Mouse (Mus musculus): ENCODE measurements around the gene Wasl. TPM values are rescaled to one million over a fixed set of nuclear protein-coding genes. Genes with fewer than 3 reads are reported as not detected.
A peak's percentile ranks its signal among the peaks of the same experiment; 100 is the strongest.

Gene Wasl
- total RNA-seq, 1 experiment from 2014 or later, result 70.6 TPM

GRCm38 (mm10) chr6:24645346-24646053 lies 19.3 kb downstream of the Wasl start:
- no peak for DNase-seq

DNA sequence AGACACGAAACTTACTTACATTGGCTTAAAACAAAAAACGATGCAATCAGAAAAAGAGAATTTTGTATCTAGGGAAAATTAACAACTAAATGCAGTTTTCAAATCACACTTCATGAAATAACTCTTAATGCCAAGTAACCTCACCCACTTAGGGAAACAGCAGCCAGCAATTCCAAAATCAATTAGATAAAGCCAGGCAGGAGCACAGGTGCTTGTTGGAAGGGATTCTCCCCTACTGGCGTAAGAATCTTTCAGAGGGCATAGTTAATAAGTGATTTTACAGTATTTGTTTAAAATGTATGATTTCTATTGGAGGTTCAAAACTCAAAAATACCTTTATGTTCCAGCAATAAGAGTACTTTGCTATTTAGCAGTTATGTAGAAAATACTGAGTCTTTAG lies 21.8 kb downstream of the Wasl start:
- DNase-seq, result no peak

DNA sequence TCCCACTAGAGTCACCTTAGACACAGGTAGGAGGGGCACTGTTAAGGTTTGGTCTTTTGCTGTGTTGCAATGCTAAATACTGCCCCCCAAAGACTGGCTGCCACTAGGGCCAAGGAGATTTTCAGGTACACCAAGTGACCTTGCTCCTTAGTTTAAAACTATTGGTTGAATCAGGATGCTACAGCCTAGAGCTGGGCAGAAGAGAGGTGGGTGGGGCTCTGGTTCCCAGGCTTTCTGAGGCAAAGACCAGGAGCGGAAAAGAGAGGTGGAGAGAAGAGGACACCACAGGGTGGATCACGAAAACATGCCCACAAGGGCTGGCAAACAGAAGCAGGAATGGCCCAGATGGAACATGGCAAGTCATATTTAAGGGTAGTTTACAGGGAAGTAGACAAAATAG lies 22.6 kb downstream of the Wasl start:
- no peak for DNase-seq

GRCm38 (mm10) chr6:24641286-24641685 lies 23.5 kb downstream of the Wasl start:
- no peak for DNase-seq

GRCm38 (mm10) chr6:24635814-24636213 lies 29.0 kb downstream of the Wasl start:
- DNase-seq, result no peak

DNA sequence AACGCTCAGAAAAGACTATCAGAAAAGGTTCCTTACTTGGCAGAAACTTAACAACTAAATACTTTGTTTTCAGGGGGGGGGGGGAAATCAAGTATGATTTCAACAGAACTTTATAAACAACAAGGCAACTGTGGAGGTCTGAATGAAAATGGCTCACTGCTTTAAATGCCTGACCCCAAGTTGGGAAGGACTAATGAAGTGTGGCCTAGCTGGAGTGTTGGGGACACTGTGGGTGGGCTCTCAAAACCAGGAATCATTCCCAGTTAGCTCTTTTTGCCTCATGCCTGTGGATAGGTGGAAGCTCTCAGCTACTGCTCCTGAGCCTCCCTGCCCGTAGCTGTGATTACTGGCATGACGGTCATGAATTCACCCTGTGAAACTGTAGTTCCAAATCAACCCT lies 30.7 kb downstream of the Wasl start:
- DNase-seq, result no peak

DNA sequence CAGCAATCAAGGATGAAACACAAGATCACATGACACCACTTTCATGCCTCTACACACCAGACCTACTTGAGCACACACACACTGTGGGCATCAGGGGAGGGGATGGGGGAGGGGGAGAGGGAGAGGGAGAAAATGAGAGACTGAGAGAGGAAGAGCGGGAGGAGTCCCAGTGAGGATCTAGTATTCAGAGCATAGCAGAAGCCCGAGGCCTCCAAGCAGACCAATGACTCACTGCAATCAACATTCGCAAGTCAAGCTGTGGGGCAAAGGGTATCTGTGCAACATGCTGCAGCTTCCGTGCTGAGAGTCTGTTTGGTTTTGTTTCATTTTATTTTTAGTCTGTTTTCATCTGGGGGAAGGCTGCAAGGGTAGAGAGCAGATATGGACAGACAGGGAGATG lies 32.7 kb downstream of the Wasl start:
- peak; percentile 20 for DNase-seq

DNA sequence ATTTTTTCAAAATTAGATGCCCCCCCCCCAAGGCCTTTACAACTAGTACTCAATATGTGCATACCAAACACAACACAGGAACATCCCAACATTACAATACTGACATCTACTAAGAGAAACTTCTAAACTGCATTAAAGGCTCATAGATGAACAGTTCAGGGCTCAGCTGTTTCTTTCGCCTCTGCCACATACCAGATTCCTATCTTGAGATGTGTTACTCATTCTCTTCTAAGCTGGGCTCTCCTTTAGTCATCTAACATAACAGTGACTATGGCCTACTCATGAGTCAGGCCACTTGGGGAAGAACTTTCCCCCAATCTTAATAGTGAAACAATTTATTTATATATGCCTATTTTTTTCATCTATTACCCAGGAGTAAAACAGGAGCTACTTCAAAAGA lies 36.3 kb downstream of the Wasl start:
- no peak for DNase-seq

DNA sequence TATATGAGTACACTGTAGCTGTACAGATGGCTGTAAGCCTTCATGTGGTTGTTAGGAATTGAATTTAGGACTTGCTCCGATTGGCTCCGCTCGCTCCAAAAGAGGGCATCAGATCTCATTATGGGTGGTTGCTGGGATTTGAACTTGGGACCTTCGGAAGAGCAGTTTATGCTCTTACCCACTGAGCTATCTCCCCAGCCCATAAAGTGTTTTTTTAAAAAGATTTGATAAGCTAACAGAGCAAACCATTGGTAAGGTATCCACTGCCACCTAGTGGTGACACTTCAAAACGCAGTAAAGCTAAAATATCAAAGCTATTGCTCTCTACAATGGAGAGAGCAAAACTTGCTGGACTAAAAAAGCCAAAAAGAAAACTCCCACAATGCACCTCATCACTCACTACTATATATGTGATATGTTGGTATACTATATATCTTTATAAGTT lies 37.2 kb downstream of the Wasl start:
- DNase-seq, result no peak

DNA sequence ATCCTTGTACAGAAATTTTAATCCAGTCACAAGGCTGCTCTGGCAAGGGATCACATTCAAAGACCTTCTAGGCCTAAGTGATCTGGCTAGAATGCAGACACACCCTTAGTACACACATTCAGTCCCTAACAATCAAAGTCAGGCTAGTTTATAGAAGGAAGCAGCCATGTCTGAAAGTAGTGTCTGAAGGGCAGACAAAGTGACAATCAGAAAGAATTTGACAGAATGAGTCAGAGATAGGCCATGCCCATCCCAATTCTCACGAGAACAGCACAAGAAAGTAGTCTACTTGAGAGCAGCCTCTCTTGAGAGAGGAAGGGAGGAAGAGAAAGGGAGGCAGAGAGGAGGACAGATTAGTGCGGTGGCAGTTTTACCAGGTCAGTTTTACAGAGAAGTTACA lies 42.7 kb downstream of the Wasl start:
- DNase-seq, result no peak

DNA sequence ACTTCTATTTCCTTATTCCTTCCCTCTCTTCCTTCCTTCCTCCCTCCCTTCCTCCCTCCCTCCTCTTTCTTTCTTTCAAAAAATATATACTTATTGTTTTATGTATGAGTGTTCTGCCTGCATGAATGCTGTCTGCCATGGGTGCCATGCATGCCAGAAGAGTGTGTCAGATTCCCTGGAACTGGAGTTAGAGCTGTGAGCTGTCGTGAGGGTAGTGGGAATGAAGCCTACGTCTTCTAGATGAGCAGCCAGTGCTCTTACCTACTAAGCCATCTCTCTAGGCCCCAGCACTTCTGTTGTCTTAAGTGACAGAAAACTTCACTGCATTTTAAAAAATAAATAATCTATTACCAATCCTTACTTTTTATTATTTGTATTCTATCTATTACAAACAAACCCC lies 43.9 kb downstream of the Wasl start:
- no peak for DNase-seq

DNA sequence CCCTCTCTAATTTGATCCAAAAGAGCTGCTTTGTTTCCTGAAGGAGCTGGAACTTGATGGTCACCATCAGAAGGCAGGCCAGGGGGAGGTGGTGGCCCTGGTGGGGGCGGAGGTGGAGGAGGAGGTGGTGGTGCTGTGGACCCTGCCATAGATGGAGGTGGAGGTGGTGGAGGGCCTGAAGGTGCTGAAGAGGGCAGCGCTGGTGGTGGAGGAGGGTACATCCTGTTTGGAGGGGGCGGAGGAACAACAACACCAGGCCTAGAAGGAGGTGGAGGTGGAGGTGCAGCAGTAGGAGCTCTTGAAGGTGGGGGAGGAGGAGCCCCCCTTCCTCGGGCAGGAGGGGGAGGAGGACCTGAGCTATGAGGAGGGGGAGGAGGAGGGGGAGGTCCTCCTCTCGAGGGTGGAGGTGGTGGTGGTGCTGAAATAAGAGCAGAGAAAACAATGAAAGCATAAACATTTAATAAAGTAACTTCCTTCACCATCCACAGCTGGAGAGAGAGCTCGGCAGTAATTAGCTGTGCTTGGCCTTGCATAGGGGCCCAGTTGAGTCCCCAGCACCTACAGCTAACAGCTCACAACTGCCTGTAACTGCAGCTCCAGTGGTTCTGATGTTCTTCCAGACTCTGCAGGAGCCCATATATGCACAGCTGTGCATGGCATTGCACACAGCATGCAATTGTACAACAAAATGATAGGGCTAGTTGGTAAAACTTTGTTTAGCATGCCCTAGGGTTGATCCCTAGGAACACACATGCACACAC lies 45.3 kb downstream of the Wasl start:
- no peak for DNase-seq

DNA sequence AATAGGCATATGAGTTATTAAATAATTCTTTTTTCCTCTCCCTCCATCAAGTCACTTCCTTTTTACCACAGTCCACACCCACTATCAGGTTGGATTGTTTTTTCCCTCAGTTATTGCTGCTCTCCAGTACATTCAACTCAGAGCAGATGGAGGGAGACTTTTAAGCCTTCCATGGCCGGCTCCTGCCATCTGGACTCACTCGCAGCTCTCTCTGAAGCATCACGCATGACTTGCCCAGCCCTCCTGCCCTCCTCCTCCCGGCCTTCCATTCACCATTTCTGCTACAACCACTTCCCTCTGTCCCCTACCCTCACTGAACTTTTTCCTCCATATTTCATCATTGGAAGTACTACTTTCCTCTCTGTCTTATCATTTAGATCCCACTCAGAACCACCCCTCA lies 48.1 kb downstream of the Wasl start:
- no peak for DNase-seq

DNA sequence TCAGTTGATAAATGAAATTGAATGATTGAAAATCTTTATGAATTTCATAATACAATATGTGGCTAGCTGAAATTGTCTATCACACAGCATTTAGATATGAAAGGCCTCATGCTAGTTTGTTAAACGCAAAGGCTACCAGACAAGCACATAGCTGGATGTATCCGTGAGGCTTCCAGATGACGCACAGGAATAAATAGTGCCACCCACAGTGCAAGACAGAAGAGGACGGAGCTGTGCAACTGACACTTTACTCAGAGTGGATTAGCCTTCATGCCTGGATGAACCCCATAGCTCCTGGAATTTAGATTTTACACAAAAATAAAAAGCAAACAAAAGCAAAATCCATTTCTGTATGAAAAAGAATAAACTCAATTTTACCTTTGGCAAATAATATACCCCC lies 50.9 kb downstream of the Wasl start:
- no peak for DNase-seq

DNA sequence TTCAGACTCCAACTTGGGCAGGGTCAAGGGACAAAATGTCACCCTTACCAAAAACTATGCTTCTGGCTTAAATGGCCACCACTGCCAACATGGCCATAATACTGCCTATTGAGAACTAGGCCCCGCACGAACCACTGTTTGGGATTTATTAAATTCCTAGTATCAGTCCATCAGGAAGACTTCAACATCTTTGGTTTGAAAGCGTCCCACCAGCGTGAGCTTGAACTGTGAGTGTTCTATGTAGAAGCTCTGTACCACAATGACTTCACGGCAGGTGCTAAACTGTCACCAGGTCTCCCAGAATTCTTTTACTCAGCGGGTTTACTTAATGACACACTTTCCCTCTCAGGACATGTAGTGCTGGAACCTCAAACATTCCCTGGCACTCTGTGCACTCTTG lies 51.5 kb downstream of the Wasl start:
- DNase-seq, result no peak

DNA sequence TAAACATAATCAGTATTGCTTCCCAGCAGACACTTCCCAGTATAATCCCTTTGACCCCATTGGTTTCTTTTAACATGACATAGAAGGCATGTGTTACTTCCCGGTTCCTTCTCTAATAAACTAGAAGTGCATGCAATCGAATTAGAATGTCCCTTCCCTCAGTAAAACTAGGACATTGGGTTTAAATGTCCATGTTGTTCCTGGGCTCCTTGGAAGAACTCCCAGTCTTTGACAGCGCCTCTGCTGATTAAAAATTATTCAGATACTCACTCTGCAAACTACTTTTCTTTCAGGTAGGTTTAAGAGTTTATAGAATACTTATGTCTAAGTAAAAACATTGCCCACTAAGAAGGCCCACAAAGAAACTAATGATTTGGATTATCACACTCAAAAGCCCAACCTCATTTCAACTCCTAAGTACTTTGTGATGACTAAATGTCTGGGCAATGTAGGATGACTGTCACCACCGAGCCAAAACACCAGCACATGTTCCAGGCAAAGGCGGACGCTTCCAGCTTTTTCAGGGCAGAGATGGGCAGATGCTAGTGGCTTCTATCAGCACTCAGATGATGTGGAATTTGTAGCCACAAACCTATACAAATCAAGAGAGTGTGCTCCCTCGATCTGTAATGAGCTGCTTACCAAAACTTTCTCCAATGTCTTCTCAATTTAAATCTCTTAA lies 52.6 kb downstream of the Wasl start:
- DNase-seq, result no peak

- no peak for DNase-seq
These were observed 54.5 kb downstream of the Wasl start for GRCm38 (mm10) chr6:24610358-24610757.

GRCm38 (mm10) chr6:24609531-24609930 lies 55.3 kb downstream of the Wasl start:
- no peak for DNase-seq

DNA sequence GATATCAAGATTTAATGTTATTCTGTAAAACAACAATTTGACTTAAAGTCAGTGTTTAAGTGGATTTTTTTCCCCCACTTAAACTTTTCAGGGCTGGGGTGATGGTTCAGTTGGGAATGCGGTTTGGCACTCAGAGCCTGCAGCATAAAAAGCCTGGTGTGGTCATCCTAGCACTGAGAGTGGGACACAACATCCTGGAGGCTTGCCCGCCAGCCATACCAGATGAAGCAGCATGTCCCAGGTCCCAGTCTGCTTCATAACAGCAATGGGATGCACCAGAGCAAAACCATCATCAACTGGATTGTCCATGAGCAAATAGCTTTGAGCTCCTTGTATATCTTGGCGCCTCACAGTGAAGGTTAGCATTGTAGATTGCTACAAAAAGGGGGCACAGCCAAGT lies 56.1 kb downstream of the Wasl start:
- DNase-seq, result no peak

DNA sequence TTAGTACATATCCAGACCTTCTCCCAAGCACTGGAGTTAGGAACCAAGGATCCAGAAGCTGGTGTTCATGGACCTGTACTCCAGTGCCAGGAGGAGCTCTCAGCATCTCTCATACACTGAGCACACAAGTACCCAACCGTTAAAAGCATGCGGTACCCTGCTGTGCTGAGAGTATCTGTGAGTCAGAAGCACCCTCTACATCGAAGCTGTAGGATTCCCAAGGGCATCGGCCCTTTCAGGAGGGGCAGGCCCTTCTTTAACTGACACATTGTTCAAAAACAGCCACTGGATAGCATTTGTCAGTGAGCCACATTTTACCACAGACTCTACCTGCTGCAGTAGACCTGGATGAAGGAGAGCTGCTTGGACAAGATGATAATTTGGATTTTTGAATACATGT lies 56.7 kb downstream of the Wasl start:
- DNase-seq, result no peak

DNA sequence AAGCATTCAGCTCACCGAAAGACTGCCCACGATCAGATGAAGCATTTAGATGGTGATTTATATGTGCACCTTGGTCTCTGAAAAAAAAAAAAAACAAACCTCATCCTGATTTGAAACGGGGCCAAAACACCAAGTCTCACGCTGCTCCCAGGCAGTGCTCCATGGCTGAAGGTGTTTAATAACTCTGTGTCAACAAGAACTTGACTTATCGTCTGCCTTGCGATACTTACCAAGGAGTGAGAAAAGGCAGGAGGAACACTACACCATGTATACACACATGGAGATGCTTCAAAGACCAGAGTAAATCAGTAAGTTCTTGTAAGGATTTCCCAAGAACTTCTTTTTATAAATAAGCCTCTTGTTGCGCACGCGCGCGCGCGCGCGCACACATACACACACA lies 57.3 kb downstream of the Wasl start:
- DNase-seq, result no peak

GRCm38 (mm10) chr6:24606512-24606911 lies 58.3 kb downstream of the Wasl start:
- DNase-seq, result no peak

- no peak for DNase-seq
These were observed 59.2 kb downstream of the Wasl start for GRCm38 (mm10) chr6:24605631-24606030.

DNA sequence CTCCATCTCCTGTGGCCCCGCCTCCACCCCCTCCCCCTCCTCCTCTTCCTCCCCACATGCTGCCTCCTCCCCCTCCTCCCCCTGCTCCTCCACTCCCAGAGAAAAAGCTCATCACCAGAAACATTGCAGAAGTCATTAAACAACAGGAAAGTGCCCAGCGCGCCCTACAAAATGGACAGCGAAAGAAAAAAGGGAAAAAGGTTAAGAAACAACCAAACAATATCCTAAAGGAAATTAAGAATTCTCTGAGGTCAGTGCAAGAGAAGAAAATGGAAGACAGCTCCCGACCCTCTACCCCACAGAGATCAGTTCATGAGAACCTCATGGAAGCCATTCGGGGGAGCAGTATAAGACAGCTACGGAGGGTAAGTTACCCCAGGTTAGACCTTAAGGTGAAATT lies 60.5 kb downstream of the Wasl start:
- no peak for DNase-seq

All from adrenal gland, postnatal 25 days (tissue).